ENCODE assay signal across 8 mouse cellular contexts in genomic region chr8:104642324-104642654, GRCm38 (mm10). TPM values are rescaled to one million over a fixed set of nuclear protein-coding genes. Genes with fewer than 3 reads are reported as not detected.
A peak's percentile ranks its signal among the peaks of the same experiment; 100 is the strongest.
DNase-seq lines count a peak whose midpoint lies in the region; ATAC-seq and TF ChIP-seq lines count a peak whose summit lies in the region.

No protein-coding gene starts in this region.

- no peak overlapping the region for H3K27ac ChIP-seq in embryonic fibroblast, embryonic 13.5 days (ENCODE audit: insufficient read depth, low read length)
- no peak overlapping the region for H3K27ac ChIP-seq in limb, embryonic 11.5 days (replicated peaks; ENCODE audit: low read depth, low read length)
- peak overlapping the region; percentile 85 for H3K27ac ChIP-seq in neural tube, embryonic 15.5 days (replicated peaks)

- TF ChIP-seq POLR2A in lung, adult 2 months (IDR thresholded peaks at IDR 0.05; ENCODE audit: borderline replicate concordance, extremely low read depth, low read depth, low read length): no peak
- TF ChIP-seq POLR2A in embryonic fibroblast, embryonic 13.5 days (IDR thresholded peaks at IDR 0.05; ENCODE audit: low read depth, low read length): 0 out of 2 replicates have a peak, but pooled peaks have one; percentile 30

- no peak for TF ChIP-seq CTCF in lung, adult 2 months (IDR thresholded peaks at IDR 0.05; ENCODE audit: insufficient read depth, low read length)
- no peak for TF ChIP-seq CTCF in embryonic fibroblast, embryonic 13.5 days (IDR thresholded peaks at IDR 0.05; ENCODE audit: borderline replicate concordance, insufficient read depth, low read length)

- peak overlapping the region; percentile 94 for H3K4me2 ChIP-seq in limb, embryonic 11.5 days (ENCODE audit: low read depth, severe bottlenecking)
- H3K4me2 ChIP-seq in neural tube, embryonic 15.5 days: peak overlapping the region; percentile 88

- DNase-seq in lung, adult 2 months: no peak
- DNase-seq in lung, postnatal 14 days: no peak
- DNase-seq in limb, embryonic 11.5 days (ENCODE audit: low spot score): no peak
- DNase-seq in embryo, embryonic 11 days: no peak
- no peak for DNase-seq in kidney, adult 9 months
- DNase-seq in urinary bladder, postnatal 36 days (ENCODE audit: low spot score in 2 of 2): no peak

- H3K4me1 ChIP-seq in lung, adult 2 months (ENCODE audit: control insufficient read depth, insufficient read depth, low read length): peaks cover 9% of the 10 kb centered on the region
- peaks cover 4% of the 10 kb centered on the region; the same call in 1 of the 2 replicates for H3K4me1 ChIP-seq in embryonic fibroblast, embryonic 13.5 days (ENCODE audit: control insufficient read depth, insufficient read depth, low read length)
- H3K4me1 ChIP-seq in limb, embryonic 11.5 days (ENCODE audit: control insufficient read depth, insufficient read depth, low read length): peaks cover 5% of the 10 kb centered on the region; the same call in 1 of the 2 replicates
- H3K4me1 ChIP-seq in neural tube, embryonic 15.5 days: peaks cover 19% of the 10 kb centered on the region

- peak overlapping the region; percentile 98 for H3K4me3 ChIP-seq in lung, adult 2 months (replicated peaks; ENCODE audit: extremely low read depth, low read depth, low read length)
- H3K4me3 ChIP-seq in embryonic fibroblast, embryonic 13.5 days (ENCODE audit: insufficient read depth, low read length): peak overlapping the region; percentile 86; the same call in 1 of the 2 replicates
- H3K4me3 ChIP-seq in limb, embryonic 11.5 days (ENCODE audit: low read depth, low read length): peak overlapping the region; percentile 88
- peak overlapping the region; percentile 93 for H3K4me3 ChIP-seq in neural tube, embryonic 15.5 days (replicated peaks)

- WGBS in lung, adult 2 months: 68% methylated on average over 6 of the region's 6 CpGs
- 80% methylated on average over 6 of the region's 6 CpGs for WGBS in limb, embryonic 11.5 days
- WGBS in neural tube, embryonic 15.5 days: 74% methylated on average over 6 of the region's 6 CpGs

- H3K27me3 ChIP-seq in limb, embryonic 11.5 days (ENCODE audit: control insufficient read depth, insufficient read depth, low read length): no peaks in the 10 kb centered on the region
- no peaks in the 10 kb centered on the region for H3K27me3 ChIP-seq in neural tube, embryonic 15.5 days (replicated peaks)

- ATAC-seq in limb, embryonic 11.5 days (ENCODE audit: insufficient number of reproducible peaks, low FRiP score, low TSS enrichment, low read depth): peak; percentile 28; the same call in 1 of the 2 replicates
- ATAC-seq in neural tube, embryonic 15.5 days (ENCODE audit: low FRiP score): peak; percentile 38

- peak overlapping the region; percentile 79 for H3K9ac ChIP-seq in limb, embryonic 11.5 days (ENCODE audit: low read length)
- H3K9ac ChIP-seq in neural tube, embryonic 15.5 days (replicated peaks): peak overlapping the region; percentile 89

- H3K9me3 ChIP-seq in limb, embryonic 11.5 days (ENCODE audit: control insufficient read depth, low read length): no peaks in the 10 kb centered on the region
- no peaks in the 10 kb centered on the region for H3K9me3 ChIP-seq in neural tube, embryonic 15.5 days (replicated peaks)

- no peaks in the 10 kb centered on the region for H3K36me3 ChIP-seq in limb, embryonic 11.5 days (ENCODE audit: control insufficient read depth, insufficient read depth, low read length)
- peaks cover 6% of the 10 kb centered on the region for H3K36me3 ChIP-seq in neural tube, embryonic 15.5 days

RNA-seq across cellular contexts. Expression of gene Ciao2b, which starts 0.5 kb away (rescaled TPM):
- polyA plus RNA-seq in lung, adult 2 months (2012; rRNA removed): 34.7 and 35.3 TPM in 2 replicates
- 43.6 and 50.4 TPM in 2 replicates for polyA plus RNA-seq in embryonic fibroblast, embryonic 13.5 days (2011; ENCODE audit: insufficient read length, low read depth, missing spikeins)
- 89.8 and 99.1 TPM in 2 replicates for polyA plus RNA-seq in limb, embryonic 11.5 days (2014; fragmentation: Nextera tagmentation; extraction: Ambion mirVana)
- 121 and 135 TPM in 2 replicates for polyA plus RNA-seq in neural tube, embryonic 15.5 days (2015; fragmentation: Nextera tagmentation; extraction: Ambion mirVana)

RNA-seq across cellular contexts. Expression of gene Rrad, which starts 11.2 kb away (rescaled TPM):
- 10.9 and 19.5 TPM in 2 replicates for polyA plus RNA-seq in lung, adult 2 months (2012; rRNA removed)
- polyA plus RNA-seq in embryonic fibroblast, embryonic 13.5 days (2011; ENCODE audit: insufficient read length, low read depth, missing spikeins): 4.9 and 7.2 TPM in 2 replicates
- 6.5 and 7.6 TPM in 2 replicates for polyA plus RNA-seq in limb, embryonic 11.5 days (2014; fragmentation: Nextera tagmentation; extraction: Ambion mirVana)
- polyA plus RNA-seq in neural tube, embryonic 15.5 days (2015; fragmentation: Nextera tagmentation; extraction: Ambion mirVana): 4.7 and 6.8 TPM in 2 replicates

RNA-seq across cellular contexts. Expression of gene Cdh16, which starts 18.1 kb away (rescaled TPM):
- polyA plus RNA-seq in lung, adult 2 months (2012; rRNA removed): 9.6 and 16.2 TPM in 2 replicates
- polyA plus RNA-seq in embryonic fibroblast, embryonic 13.5 days (2011; ENCODE audit: insufficient read length, low read depth, missing spikeins): not detected in 2 replicates
- not detected in 2 replicates for polyA plus RNA-seq in limb, embryonic 11.5 days (2014; fragmentation: Nextera tagmentation; extraction: Ambion mirVana)
- 0.38 TPM in 1 of 2 replicates, not detected in the other for polyA plus RNA-seq in neural tube, embryonic 15.5 days (2015; fragmentation: Nextera tagmentation; extraction: Ambion mirVana)

RNA-seq across cellular contexts. Expression of gene Pdp2, which starts 51.0 kb away (rescaled TPM):
- 3.4 and 4.4 TPM in 2 replicates for polyA plus RNA-seq in lung, adult 2 months (2012; rRNA removed)
- 4.0 and 5.1 TPM in 2 replicates for polyA plus RNA-seq in embryonic fibroblast, embryonic 13.5 days (2011; ENCODE audit: insufficient read length, low read depth, missing spikeins)
- 16.7 and 19.0 TPM in 2 replicates for polyA plus RNA-seq in limb, embryonic 11.5 days (2014; fragmentation: Nextera tagmentation; extraction: Ambion mirVana)
- polyA plus RNA-seq in neural tube, embryonic 15.5 days (2015; fragmentation: Nextera tagmentation; extraction: Ambion mirVana): 18.4 and 19.7 TPM in 2 replicates
